Mouse (Mus musculus): Measurements from ENCODE around the gene Plcxd3. TPM values are rescaled to one million over a fixed set of nuclear protein-coding genes. Genes with fewer than 3 reads are reported as not detected.

Gene Plcxd3
- polyA plus RNA-seq (2015; fragmentation: Nextera tagmentation; extraction: Ambion mirVana): 56.2 and 67.4 TPM in 2 replicates

GRCm38 (mm10) chr15:4375423-4376220, at the start of gene Plcxd3:
Gene Plcxd3 (plus strand): TSS chr15:4375491.
- Histone ChIP-seq H3K27me3 (0 out of 2 replicates have a peak, but pooled peaks cover 3% of the 10 kb centered on the region), H3K9ac (replicated peaks) (peak within 1 kb of the TSS; percentile 74)

GRCm38 (mm10) chr15:4331867-4332266, 43.4 kb upstream of the Plcxd3 start:
- WGBS: 83% methylated on average over 4 of the region's 4 CpGs
- Histone ChIP-seq H3K9me3 (no peaks in the 10 kb centered on the region), H3K4me1 (replicated peaks) (no peaks in the 10 kb centered on the region), H3K4me2 (replicated peaks) (no peak overlapping the region), H3K27ac (no peak overlapping the region), H3K4me3 (replicated peaks) (no peak overlapping the region), H3K36me3 (no peaks in the 10 kb centered on the region), H3K9ac (replicated peaks) (no peak overlapping the region), H3K27me3 (no peaks in the 10 kb centered on the region)
- no peak for ATAC-seq

More at GRCm38 (mm10) chr15:4375423-4376220, at the start of gene Plcxd3:
- ATAC-seq: peak; percentile 95
- H3K4me2 ChIP-seq (replicated peaks): peak within 1 kb of the TSS; percentile 75
- no peaks in the 10 kb centered on the region for H3K36me3 ChIP-seq
- peak within 1 kb of the TSS; percentile 62 for H3K4me3 ChIP-seq (replicated peaks)
- H3K27ac ChIP-seq: peak within 1 kb of the TSS; percentile 73
- H3K4me1 ChIP-seq (replicated peaks): peaks cover 26% of the 10 kb centered on the region
- WGBS: 1% methylated on average over 33 of the region's 33 CpGs
- H3K9me3 ChIP-seq: no peaks in the 10 kb centered on the region

DNA sequence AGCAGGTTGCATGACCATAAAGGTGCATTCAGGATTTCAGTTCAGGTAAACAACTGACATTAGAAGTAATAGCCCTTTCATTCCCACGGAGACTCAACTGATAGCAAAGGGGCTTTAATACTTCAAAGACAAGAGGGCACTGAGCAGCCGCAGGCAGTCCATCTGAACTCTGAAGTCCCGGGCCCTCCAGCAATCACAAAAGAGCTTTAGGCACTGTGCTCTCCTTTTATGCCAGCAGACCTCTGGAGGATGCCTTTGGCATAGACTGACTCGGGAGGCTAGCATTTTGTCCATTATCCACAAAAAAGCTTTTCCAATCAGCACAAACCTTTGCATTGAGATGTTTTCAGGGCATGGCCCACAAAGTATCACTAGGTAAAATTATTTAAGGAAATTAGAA, 33.7 kb upstream of the Plcxd3 start:
- Histone ChIP-seq H3K36me3 (no peaks in the 10 kb centered on the region), H3K27ac (no peak overlapping the region), H3K4me3 (replicated peaks) (no peak overlapping the region), H3K9me3 (no peaks in the 10 kb centered on the region), H3K9ac (replicated peaks) (no peak overlapping the region), H3K4me1 (replicated peaks) (no peaks in the 10 kb centered on the region), H3K27me3 (no peaks in the 10 kb centered on the region), H3K4me2 (replicated peaks) (no peak overlapping the region)
- 6% methylated on average over 4 of the region's 4 CpGs for WGBS
- 0 out of 2 replicates have a peak, but pooled peaks have one; percentile 50 for ATAC-seq

DNA sequence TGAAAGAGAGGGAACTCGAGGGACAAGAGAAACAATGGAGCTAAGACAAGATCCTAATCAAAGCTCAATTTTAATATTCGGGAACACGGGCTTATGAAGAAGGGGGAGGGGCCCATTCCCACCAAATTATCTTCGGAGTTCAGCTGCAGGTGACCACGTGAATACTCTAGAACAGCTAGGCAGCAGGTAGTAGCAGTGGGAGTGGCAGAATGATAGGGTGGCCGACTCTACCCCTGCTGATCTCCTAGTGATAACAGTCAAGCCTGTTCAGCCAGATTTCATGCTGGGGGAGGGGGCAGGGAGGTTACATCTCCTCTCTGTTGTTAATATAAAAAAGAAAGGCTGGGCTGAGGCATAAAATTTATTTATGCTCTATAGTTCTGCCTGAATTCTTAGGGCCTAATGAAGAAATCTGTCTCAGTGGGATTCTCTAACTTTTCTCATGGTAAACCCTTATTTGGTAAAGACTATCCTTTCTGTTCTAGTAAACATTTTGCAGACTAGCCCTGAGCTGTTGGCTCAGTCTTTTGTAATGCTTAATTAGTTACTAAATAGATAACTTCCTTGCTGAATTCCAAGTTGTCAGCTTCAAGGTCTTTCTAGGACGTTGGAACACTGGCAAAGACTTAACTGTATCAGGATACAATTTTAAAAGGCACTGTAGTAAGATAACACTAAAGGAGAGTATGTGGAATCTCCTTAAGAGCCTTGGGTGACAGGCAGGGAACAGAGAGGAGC, 26.3 kb upstream of the Plcxd3 start:
- ATAC-seq: no peak
- no peaks in the 10 kb centered on the region for H3K9me3 ChIP-seq
- H3K4me2 ChIP-seq (replicated peaks): no peak overlapping the region
- no peaks in the 10 kb centered on the region for H3K4me1 ChIP-seq (replicated peaks)
- H3K9ac ChIP-seq (replicated peaks): no peak overlapping the region
- H3K27ac ChIP-seq: no peak overlapping the region
- WGBS: 27% methylated on average over 7 of the region's 7 CpGs
- H3K36me3 ChIP-seq: no peaks in the 10 kb centered on the region
- H3K4me3 ChIP-seq (replicated peaks): no peak overlapping the region
- no peaks in the 10 kb centered on the region for H3K27me3 ChIP-seq

- WGBS: 93% methylated on average over 11 of the region's 11 CpGs
- Histone ChIP-seq H3K9me3 (no peaks in the 10 kb centered on the region), H3K27me3 (no peaks in the 10 kb centered on the region), H3K27ac (no peak overlapping the region), H3K9ac (replicated peaks) (no peak overlapping the region), H3K36me3 (no peaks in the 10 kb centered on the region), H3K4me2 (replicated peaks) (no peak overlapping the region), H3K4me1 (replicated peaks) (no peaks in the 10 kb centered on the region), H3K4me3 (replicated peaks) (no peak overlapping the region)
- no peak for ATAC-seq
Measured at GRCm38 (mm10) chr15:4356397-4356796, 18.9 kb upstream of the Plcxd3 start.

GRCm38 (mm10) chr15:4357706-4358105, 17.6 kb upstream of the Plcxd3 start:
- no peaks in the 10 kb centered on the region for H3K9me3 ChIP-seq
- no peak overlapping the region for H3K27ac ChIP-seq
- no peaks in the 10 kb centered on the region for H3K4me1 ChIP-seq (replicated peaks)
- H3K27me3 ChIP-seq: no peaks in the 10 kb centered on the region
- no peaks in the 10 kb centered on the region for H3K36me3 ChIP-seq
- H3K4me2 ChIP-seq (replicated peaks): no peak overlapping the region
- no peak for ATAC-seq
- H3K9ac ChIP-seq (replicated peaks): no peak overlapping the region
- 84% methylated on average over 4 of the region's 4 CpGs for WGBS
- no peak overlapping the region for H3K4me3 ChIP-seq (replicated peaks)

GRCm38 (mm10) chr15:4367801-4368200, 7.5 kb upstream of the Plcxd3 start:
- Histone ChIP-seq H3K4me1 (replicated peaks) (no peaks in the 10 kb centered on the region), H3K9ac (replicated peaks) (no peak overlapping the region), H3K9me3 (no peaks in the 10 kb centered on the region), H3K4me3 (replicated peaks) (no peak overlapping the region), H3K36me3 (no peaks in the 10 kb centered on the region), H3K4me2 (replicated peaks) (no peak overlapping the region), H3K27me3 (no peaks in the 10 kb centered on the region), H3K27ac (no peak overlapping the region)
- WGBS: 73% methylated on average over 2 of the region's 2 CpGs
- no peak for ATAC-seq

DNA sequence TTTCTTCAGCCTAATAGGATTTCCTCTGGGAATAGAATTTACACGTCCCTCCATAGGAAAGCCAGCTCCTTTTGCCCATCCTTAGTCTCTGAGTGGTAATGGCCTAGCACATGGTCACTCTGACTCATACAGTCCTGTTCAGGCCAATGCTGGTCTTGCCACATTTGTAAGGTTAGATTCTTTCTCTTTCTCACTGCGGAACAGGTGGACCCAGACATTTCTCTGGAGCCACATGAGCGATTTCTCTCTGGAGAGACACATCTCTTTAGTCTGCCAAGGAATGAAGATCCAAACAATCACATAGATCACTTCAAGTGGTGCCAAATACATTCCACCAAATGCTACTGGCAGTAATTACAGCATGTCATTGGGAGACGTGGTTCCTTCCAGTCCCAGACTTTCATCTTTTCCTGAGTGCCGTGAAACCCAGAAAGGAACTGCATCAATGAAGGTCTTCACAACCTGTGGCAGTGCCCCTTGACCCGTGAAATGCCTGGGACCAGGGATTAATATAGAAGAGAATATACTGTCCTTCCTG, 769 bp upstream of the Plcxd3 start:
- Histone ChIP-seq H3K27me3 (0 out of 2 replicates have a peak, but pooled peaks cover 3% of the 10 kb centered on the region), H3K9me3 (no peaks in the 10 kb centered on the region), H3K4me1 (replicated peaks) (peaks cover 26% of the 10 kb centered on the region), H3K4me3 (replicated peaks) (peak overlapping the region; percentile 62), H3K27ac (peak overlapping the region; percentile 73; the same call in 1 of the 2 replicates), H3K36me3 (no peaks in the 10 kb centered on the region), H3K4me2 (replicated peaks) (peak overlapping the region; percentile 75), H3K9ac (replicated peaks) (peak overlapping the region; percentile 74; the same call in 1 of the 2 replicates)
- 0 out of 2 replicates have a peak, but pooled peaks have one; percentile 3 for ATAC-seq
- 44% methylated on average over 6 of the region's 6 CpGs for WGBS

GRCm38 (mm10) chr15:4375031-4375422, 264 bp upstream of the Plcxd3 start:
- H3K27me3 ChIP-seq: 0 out of 2 replicates have a peak, but pooled peaks cover 3% of the 10 kb centered on the region
- peak overlapping the region; percentile 75 for H3K4me2 ChIP-seq (replicated peaks)
- peak overlapping the region; percentile 73 for H3K27ac ChIP-seq
- peaks cover 26% of the 10 kb centered on the region for H3K4me1 ChIP-seq (replicated peaks)
- H3K36me3 ChIP-seq: no peaks in the 10 kb centered on the region
- H3K9ac ChIP-seq (replicated peaks): peak overlapping the region; percentile 74; the same call in 1 of the 2 replicates
- H3K4me3 ChIP-seq (replicated peaks): peak overlapping the region; percentile 62
- H3K9me3 ChIP-seq: no peaks in the 10 kb centered on the region
- WGBS: 13% methylated on average over 6 of the region's 6 CpGs
- ATAC-seq: peak; percentile 2; the same call in 1 of the 2 replicates

DNA sequence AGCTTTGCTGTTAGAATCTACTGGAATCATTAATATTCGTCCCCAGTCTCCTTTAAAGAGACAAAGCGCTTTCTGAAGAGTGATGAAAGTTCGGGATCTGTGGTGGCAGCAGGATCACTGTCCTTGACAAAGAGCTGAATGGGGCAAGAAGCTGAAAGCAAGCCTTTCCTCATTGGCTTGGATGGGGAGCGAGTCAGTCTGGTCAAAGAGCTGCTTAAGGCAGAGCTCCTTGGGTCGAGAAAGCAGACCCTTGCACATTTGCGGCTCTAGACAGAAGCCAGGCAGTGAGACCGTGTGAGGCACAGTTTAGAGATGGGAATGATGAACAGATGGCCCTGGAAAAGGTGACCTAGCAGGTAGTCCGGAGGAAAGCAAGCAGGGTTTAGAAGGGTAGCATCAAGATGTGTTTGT, 935 bp downstream of the Plcxd3 start:
- H3K4me3 ChIP-seq (replicated peaks): peak overlapping the region; percentile 62
- H3K4me1 ChIP-seq (replicated peaks): peaks cover 26% of the 10 kb centered on the region
- no peaks in the 10 kb centered on the region for H3K9me3 ChIP-seq
- H3K36me3 ChIP-seq: no peaks in the 10 kb centered on the region
- no peak overlapping the region for H3K27ac ChIP-seq
- peak overlapping the region; percentile 74 for H3K9ac ChIP-seq (replicated peaks)
- 9% methylated on average over 8 of the region's 8 CpGs for WGBS
- peak overlapping the region; percentile 75 for H3K4me2 ChIP-seq (replicated peaks)
- ATAC-seq: peak; percentile 37; the same call in 1 of the 2 replicates
- 0 out of 2 replicates have a peak, but pooled peaks cover 3% of the 10 kb centered on the region for H3K27me3 ChIP-seq

GRCm38 (mm10) chr15:4378766-4379165, 3.5 kb downstream of the Plcxd3 start:
- no peak overlapping the region; the same call in 1 of the 2 replicates for H3K4me3 ChIP-seq (replicated peaks)
- no peak overlapping the region for H3K27ac ChIP-seq
- H3K4me1 ChIP-seq (replicated peaks): peaks cover 26% of the 10 kb centered on the region
- 0 out of 2 replicates have a peak overlapping the region, but pooled peaks have one; percentile 6 for H3K9ac ChIP-seq (replicated peaks)
- 55% methylated on average over 5 of the region's 5 CpGs for WGBS
- no peak for ATAC-seq
- H3K4me2 ChIP-seq (replicated peaks): peak overlapping the region; percentile 27; the same call in 1 of the 2 replicates
- H3K9me3 ChIP-seq: no peaks in the 10 kb centered on the region
- 0 out of 2 replicates have a peak, but pooled peaks cover 1% of the 10 kb centered on the region for H3K27me3 ChIP-seq
- H3K36me3 ChIP-seq: no peaks in the 10 kb centered on the region
